Mouse (Mus musculus): ENCODE data around the gene Fam184b. TPM values are rescaled to one million over a fixed set of nuclear protein-coding genes. Genes with fewer than 3 reads are reported as not detected.

Gene Fam184b
- polyA plus RNA-seq, 1 experiment, result not detected

DNA sequence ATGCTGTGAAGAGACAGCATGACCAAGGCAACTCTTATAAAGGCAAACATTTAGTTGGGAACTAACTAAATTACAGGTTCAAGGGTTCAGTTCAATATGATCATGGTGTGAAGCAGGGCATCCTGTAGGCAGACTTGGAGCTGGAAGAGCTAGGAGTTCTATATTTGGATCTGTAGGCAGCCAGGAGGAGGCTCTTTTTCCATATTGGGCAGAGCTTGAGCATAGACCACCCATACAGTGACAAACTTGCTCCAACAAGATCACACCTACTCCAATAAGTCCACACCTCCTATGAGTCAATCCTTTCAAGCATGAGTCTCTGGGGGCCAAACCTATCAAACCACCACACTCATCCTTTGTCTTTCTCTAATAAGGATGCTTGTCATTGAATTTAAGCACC, 9.9 kb downstream of the Fam184b start:
- no peak overlapping the region for H3K4me3 ChIP-seq (ENCODE audit: insufficient read depth, low read depth, low read length)
- H3K4me1 ChIP-seq (ENCODE audit: control insufficient read depth, insufficient read depth, low read length), result no peaks in the 10 kb centered on the region
- no peak for TF ChIP-seq CTCF (IDR thresholded peaks at IDR 0.05; ENCODE audit: insufficient read depth, low read depth, low read length)
- peak overlapping the region; percentile 69; the same call in 1 of the 2 replicates for H3K27ac ChIP-seq (ENCODE audit: insufficient read depth, low read depth, low read length)

DNA sequence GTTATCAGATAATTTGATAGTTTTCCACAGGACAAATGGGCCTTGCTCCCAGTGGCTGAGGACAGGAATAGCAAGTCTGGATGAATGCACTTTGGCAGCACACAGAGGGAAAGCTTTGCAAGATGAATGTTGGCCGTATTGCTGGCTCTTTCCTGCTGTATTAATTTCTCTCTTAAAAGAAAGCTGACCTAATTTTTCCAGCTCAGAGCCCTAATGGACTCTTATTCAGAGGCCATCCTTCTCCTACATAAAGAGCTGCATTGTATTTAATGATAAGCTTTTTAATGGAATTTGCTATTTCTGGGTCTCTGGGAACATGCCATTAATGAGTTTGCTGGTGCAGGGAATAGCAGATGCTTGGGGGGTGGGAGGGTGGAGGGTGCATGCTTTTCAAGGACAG, 11.6 kb downstream of the Fam184b start:
- H3K4me1 ChIP-seq (ENCODE audit: control insufficient read depth, insufficient read depth, low read length), result no peaks in the 10 kb centered on the region
- no peak overlapping the region for H3K4me3 ChIP-seq (ENCODE audit: insufficient read depth, low read depth, low read length)
- TF ChIP-seq POLR2A (IDR thresholded peaks at IDR 0.05; ENCODE audit: insufficient read depth, low read depth, low read length) (no peak), CTCF (IDR thresholded peaks at IDR 0.05; ENCODE audit: insufficient read depth, low read depth, low read length) (no peak)
- H3K27ac ChIP-seq (ENCODE audit: insufficient read depth, low read depth, low read length), result 0 out of 2 replicates have a peak overlapping the region, but pooled peaks have one; percentile 40
- 19% methylated on average over 1 of the region's 1 CpGs for WGBS

DNA sequence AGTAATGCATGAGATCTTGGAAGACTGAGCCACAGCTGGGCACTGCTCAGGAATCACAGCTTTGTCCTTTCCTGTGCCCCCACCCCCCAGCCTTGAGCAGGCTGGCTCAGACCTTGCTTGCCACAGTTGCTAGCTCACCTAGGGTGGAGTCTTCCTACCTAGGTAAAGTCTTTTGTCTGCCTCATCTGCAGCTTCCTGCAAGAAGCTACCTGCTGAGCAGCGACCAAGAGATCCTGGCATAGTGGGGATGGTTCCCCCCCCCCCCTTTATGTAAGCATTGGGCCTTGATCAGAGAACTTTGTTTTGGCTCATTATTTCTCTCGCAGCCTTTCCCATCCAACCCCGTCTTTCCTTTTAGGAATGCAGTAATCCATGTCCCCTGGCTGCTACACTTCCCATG, 17.9 kb downstream of the Fam184b start:
- H3K4me1 ChIP-seq (ENCODE audit: control insufficient read depth, insufficient read depth, low read length), result no peaks in the 10 kb centered on the region
- TF ChIP-seq POLR2A (IDR thresholded peaks at IDR 0.05; ENCODE audit: insufficient read depth, low read depth, low read length) (no peak), CTCF (IDR thresholded peaks at IDR 0.05; ENCODE audit: insufficient read depth, low read depth, low read length) (no peak)
- H3K27ac ChIP-seq (ENCODE audit: insufficient read depth, low read depth, low read length), result no peak overlapping the region
- no peak overlapping the region for H3K4me3 ChIP-seq (ENCODE audit: insufficient read depth, low read depth, low read length)
- WGBS, result 40% methylated on average over 3 of the region's 3 CpGs

DNA sequence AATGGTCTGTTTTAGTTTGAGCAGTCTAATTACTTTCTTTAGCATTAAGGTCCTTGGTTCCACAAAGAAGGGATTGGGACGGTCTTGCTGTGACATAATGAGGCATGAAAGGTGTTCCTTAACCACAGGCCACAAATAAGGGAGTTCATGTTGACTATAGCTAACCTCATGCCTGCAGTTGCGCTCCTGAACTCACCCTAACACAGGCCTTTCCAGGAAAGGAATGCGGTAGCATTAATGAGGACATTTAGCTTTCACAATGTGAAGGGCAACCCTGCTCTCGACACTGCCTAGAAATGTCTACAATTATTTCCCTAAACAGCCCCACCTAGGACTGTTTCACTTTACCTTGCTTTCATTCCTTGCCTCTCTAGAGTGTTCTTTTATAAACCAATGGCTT, 40.4 kb downstream of the Fam184b start:
- no peak overlapping the region for H3K4me3 ChIP-seq (ENCODE audit: insufficient read depth, low read depth, low read length)
- 59% methylated on average over 4 of the region's 4 CpGs for WGBS
- H3K4me1 ChIP-seq (ENCODE audit: control insufficient read depth, insufficient read depth, low read length), result no peaks in the 10 kb centered on the region
- no peak for TF ChIP-seq POLR2A (IDR thresholded peaks at IDR 0.05; ENCODE audit: insufficient read depth, low read depth, low read length)
- TF ChIP-seq CTCF (IDR thresholded peaks at IDR 0.05; ENCODE audit: insufficient read depth, low read depth, low read length), result no peak
- no peak overlapping the region for H3K27ac ChIP-seq (ENCODE audit: insufficient read depth, low read depth, low read length)

DNA sequence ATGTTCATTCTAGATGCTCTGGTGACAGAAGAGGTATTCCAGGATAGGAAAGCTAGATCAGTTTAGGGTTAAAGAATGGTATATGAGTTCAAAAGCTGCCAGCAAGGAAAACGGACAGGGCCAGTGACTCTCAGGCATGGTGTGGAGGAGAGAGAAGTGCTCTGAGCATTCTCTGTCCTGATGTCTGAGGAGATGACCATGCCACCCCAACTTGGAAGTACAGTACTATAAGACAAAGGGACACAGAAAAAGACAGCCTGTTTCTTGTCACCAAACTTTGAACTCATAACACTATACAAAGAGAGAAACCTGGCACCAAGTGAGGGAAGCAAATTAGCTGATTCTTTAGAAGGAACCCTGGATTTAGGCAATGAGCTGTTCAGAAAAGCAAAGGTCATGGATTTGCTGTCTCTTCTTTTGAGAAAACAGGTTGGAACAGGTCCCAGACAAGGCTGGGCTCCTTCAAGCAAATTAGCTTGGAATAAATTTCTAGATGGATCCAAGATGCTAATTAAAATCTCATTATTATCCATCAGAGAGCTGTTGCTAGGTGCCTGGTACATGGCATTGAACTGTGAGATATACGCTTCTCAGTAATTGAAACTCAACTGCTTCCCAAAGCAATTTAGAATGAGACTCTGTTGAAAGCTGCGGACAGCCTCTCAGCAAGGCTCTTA, 43.9 kb downstream of the Fam184b start:
- Histone ChIP-seq H3K27ac (ENCODE audit: insufficient read depth, low read depth, low read length) (peak overlapping the region; percentile 16; the same call in 1 of the 2 replicates), H3K4me1 (ENCODE audit: control insufficient read depth, insufficient read depth, low read length) (no peaks in the 10 kb centered on the region), H3K4me3 (ENCODE audit: insufficient read depth, low read depth, low read length) (no peak overlapping the region)
- TF ChIP-seq CTCF (IDR thresholded peaks at IDR 0.05; ENCODE audit: insufficient read depth, low read depth, low read length) (no peak), POLR2A (IDR thresholded peaks at IDR 0.05; ENCODE audit: insufficient read depth, low read depth, low read length) (no peak)
- 32% methylated on average over 3 of the region's 3 CpGs for WGBS

DNA sequence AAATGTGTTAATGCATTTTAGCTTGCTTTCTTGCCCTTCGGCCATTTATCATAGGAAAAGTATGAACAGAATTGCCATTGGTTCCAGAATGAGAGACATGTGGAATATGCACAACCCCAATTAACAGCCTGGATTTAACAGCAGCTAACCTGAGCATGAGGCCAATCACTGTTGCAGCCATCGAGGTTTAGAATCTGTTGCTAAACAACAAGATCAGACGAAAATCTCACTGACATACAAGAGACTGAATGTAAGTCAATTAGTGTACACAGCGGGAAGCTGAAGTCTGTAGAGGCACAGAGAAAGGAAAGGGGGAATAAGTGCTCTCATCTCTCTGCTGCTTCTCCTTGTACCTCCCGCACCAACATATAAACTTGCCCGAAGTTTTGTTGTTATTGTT, 46.1 kb downstream of the Fam184b start:
- WGBS, result 67% methylated on average over 6 of the region's 6 CpGs
- Histone ChIP-seq H3K4me3 (ENCODE audit: insufficient read depth, low read depth, low read length) (no peak overlapping the region), H3K27ac (ENCODE audit: insufficient read depth, low read depth, low read length) (no peak overlapping the region), H3K4me1 (ENCODE audit: control insufficient read depth, insufficient read depth, low read length) (no peaks in the 10 kb centered on the region)
- no peak for TF ChIP-seq CTCF (IDR thresholded peaks at IDR 0.05; ENCODE audit: insufficient read depth, low read depth, low read length)
- TF ChIP-seq POLR2A (IDR thresholded peaks at IDR 0.05; ENCODE audit: insufficient read depth, low read depth, low read length), result no peak

DNA sequence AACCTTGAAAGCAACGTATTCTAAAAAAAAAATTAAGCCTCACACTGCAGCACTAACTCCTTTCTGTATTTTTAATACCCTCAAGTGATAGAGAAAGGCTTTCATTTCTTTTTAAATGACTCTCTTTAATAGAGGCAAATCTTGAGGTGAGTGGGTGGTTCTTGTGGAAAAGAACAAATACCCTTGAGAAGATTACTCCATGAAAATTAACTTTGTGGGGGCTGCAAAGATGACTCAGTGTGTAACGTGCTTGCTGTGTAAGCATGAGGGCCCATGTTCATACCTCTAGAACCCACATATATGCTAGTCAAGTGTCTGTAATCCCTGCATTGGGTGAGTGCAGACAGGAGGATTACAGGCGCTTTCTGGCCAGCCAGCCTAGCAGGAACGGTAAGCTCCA, 49.3 kb downstream of the Fam184b start:
- 63% methylated on average over 4 of the region's 4 CpGs for WGBS
- no peak overlapping the region for H3K4me3 ChIP-seq (ENCODE audit: insufficient read depth, low read depth, low read length)
- H3K27ac ChIP-seq (ENCODE audit: insufficient read depth, low read depth, low read length), result peak overlapping the region; percentile 66; the same call in 1 of the 2 replicates
- no peaks in the 10 kb centered on the region for H3K4me1 ChIP-seq (ENCODE audit: control insufficient read depth, insufficient read depth, low read length)
- TF ChIP-seq POLR2A (IDR thresholded peaks at IDR 0.05; ENCODE audit: insufficient read depth, low read depth, low read length) (no peak), CTCF (IDR thresholded peaks at IDR 0.05; ENCODE audit: insufficient read depth, low read depth, low read length) (no peak)

DNA sequence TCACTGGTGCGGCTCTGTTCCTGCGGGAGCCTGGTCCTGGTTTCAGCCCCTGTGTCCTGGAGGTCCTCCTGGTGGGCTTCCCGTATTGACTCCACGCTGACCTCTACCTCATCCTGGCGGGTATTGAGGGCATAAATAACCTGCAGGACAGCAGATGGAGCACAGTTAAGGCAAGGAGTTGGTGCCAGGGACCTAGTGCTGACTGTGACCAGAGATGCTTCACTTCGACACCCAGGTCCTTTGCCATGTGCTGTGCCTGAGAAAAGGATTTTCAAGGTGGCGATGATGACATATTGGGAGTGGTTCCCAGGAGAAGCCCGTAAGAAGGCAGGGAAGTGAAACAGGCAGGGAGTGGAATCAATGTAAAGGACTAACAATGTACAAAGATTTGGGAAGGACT, 54.8 kb downstream of the Fam184b start:
- Histone ChIP-seq H3K4me3 (ENCODE audit: insufficient read depth, low read depth, low read length) (no peak overlapping the region), H3K4me1 (ENCODE audit: control insufficient read depth, insufficient read depth, low read length) (no peaks in the 10 kb centered on the region), H3K27ac (ENCODE audit: insufficient read depth, low read depth, low read length) (no peak overlapping the region)
- TF ChIP-seq POLR2A (IDR thresholded peaks at IDR 0.05; ENCODE audit: insufficient read depth, low read depth, low read length), result no peak
- TF ChIP-seq CTCF (IDR thresholded peaks at IDR 0.05; ENCODE audit: insufficient read depth, low read depth, low read length), result no peak
- WGBS, result 94% methylated on average over 8 of the region's 8 CpGs

DNA sequence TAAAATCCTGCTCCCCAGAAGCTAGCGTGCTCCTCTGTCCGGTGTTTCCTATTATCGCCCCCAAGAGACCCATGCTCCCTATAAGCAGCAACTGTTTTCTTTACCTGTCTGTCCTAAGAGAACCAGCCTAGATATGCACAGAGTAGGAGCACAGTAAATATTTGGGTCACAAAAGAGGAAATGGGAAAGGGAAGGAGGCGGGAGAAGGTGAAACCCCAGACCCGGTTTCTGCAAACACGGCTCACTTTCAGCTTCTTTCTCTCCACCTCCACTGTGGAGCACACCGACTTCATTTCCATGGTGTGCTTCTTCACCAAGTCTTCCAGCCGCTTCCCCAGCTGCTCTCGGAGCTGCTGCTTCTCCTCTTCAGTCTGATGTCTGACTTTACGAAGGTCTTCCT, 59.1 kb downstream of the Fam184b start:
- WGBS, result 85% methylated on average over 10 of the region's 10 CpGs
- TF ChIP-seq CTCF (IDR thresholded peaks at IDR 0.05; ENCODE audit: insufficient read depth, low read depth, low read length), result no peak
- no peak for TF ChIP-seq POLR2A (IDR thresholded peaks at IDR 0.05; ENCODE audit: insufficient read depth, low read depth, low read length)
- Histone ChIP-seq H3K4me3 (ENCODE audit: insufficient read depth, low read depth, low read length) (no peak overlapping the region), H3K4me1 (ENCODE audit: control insufficient read depth, insufficient read depth, low read length) (no peaks in the 10 kb centered on the region), H3K27ac (ENCODE audit: insufficient read depth, low read depth, low read length) (no peak overlapping the region)

DNA sequence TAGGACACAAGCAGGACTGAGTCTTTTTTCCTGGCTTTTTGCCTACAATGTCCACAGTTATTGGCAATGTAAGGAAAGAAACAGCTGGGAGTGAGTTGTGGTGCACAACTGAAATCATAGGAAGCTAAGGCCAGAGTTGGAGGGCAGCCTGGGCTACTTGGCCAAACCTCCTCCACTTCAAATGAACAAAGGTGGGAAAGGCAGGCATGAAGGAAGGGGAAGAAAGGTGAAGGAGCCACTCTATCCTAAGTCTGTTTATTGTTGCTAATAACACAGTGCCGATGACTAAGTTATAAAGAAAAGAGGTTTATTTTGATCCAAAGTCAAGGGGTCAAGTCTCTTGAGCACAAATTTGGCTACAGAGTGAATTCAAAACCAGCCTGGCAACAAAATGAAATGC, 62.0 kb downstream of the Fam184b start:
- Histone ChIP-seq H3K27ac (ENCODE audit: insufficient read depth, low read depth, low read length) (no peak overlapping the region), H3K4me3 (ENCODE audit: insufficient read depth, low read depth, low read length) (no peak overlapping the region), H3K4me1 (ENCODE audit: control insufficient read depth, insufficient read depth, low read length) (no peaks in the 10 kb centered on the region)
- WGBS, result 77% methylated on average over 1 of the region's 1 CpGs
- TF ChIP-seq POLR2A (IDR thresholded peaks at IDR 0.05; ENCODE audit: insufficient read depth, low read depth, low read length) (no peak), CTCF (IDR thresholded peaks at IDR 0.05; ENCODE audit: insufficient read depth, low read depth, low read length) (no peak)
